Mouse (Mus musculus): ENCODE data around the gene Tmem19.

GRCm38 (mm10) chr10:115296401-115296935 lies 65.8 kb downstream of the Tmem19 start:
- TF ChIP-seq EP300 (IDR thresholded peaks at IDR 0.05), result no peak
- peak; percentile 49 for TF ChIP-seq CTCF (IDR thresholded peaks at IDR 0.05)

Measured in lung, postnatal 0 days (tissue).